Mouse (Mus musculus): ENCODE measurements around the gene E2f7.

DNA sequence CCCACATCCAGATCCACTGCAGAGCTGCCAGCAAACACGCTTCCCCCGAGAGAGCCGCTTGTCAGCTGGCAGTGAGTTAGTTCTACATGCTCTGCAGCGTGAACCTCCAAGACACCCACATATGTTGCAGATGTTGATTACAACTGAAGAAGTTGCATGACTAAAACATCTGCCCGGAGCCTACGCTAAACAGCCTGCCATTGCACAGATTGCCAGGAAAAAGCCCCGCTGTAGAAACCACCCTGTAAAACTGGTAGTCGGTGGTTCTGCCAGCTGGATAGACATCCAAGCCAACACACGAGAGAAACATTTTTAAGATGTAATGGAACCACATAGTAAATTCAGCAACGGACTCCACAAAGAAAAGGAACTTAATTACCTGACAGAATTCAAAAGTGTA, 24.3 kb downstream of the E2f7 start:
- TF ChIP-seq CTCF (IDR thresholded peaks at IDR 0.05; ENCODE audit: low read depth) (no peak), EP300 (IDR thresholded peaks at IDR 0.05; ENCODE audit: low read depth) (no peak)

Measured in liver, embryonic 14.5 days (tissue).